Mouse (Mus musculus) embryonic fibroblast, embryonic 13.5 days (primary cell): ENCODE results near the gene Prkag1.

Experiments
- CTCF ChIP-seq: IDR thresholded peaks from 2 replicates; pipeline ENCODE4 v1.5.1; 2011; ENCODE audit warnings: mild to moderate bottlenecking, control low read depth, low read length, moderate library complexity, borderline replicate concordance; ENCODE audit not compliant: insufficient read depth
- POLR2A ChIP-seq: IDR thresholded peaks from 2 replicates; pipeline ENCODE4 v1.6.1; 2011; ENCODE audit warnings: low read depth, mild to moderate bottlenecking, control low read depth, low read length, moderate library complexity

DNA sequence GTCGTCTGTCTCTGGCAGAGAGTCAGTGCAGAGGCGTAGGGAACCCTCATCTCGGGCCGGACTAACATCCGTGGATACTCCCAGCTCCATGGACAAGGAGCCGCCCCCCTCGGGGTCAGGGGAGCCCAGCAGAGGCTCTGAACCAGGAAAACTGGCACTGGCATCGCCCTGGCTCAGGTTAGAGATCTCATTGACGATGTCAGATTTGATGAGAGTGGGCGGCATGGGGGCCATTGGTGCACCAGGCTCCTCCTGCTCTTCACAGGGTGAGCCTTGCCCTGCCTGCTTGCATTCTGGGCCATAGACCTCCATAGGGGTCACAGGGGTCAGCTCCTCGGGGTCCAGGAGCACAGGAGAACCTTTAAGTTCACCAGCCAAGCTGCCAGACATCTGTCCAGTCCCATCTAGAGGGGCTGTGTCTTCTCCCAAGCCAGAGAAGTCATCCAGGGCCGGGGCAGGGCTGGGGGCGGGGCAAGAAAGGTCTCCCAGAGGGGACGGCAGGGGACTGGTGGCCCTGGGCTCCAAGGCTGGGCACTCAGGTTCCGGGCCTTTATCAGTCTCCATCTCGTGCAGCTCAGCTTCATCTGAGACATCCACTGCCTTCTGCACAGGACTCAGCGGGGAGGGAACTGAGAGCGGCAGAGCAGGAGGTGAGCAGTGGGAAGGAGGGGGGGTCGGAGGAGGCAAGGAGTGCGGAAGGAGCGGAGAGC lies 30.5 kb upstream of the Prkag1 start:
- TF ChIP-seq POLR2A (no peak), CTCF (no peak)
